Mouse (Mus musculus) T-helper 1 cell (primary cell): ENCODE measurements around the gene Hoxc11.

Source experiments
- in situ Hi-C: fragments of 300-600 bp; cut with MboI, MseI; formaldehyde crosslinking; loops from one replicate; pipeline ENCODE4 v1.15.1; 2025; ENCODE audit warnings: high pct_unique_total_duplicates

Gene Hoxc11

GRCm38 (mm10) chr15:102936279-102936972, 17.8 kb upstream of the Hoxc11 start, which contains the start of gene Hoxc12:
Gene Hoxc12 (plus strand): TSS chr15:102936757.
- in situ Hi-C loops = no loop called here

- in situ Hi-C loops = no loop called here
These were observed 17.1 kb upstream of the Hoxc11 start for GRCm38 (mm10) chr15:102937036-102937666.

GRCm38 (mm10) chr15:102939256-102940155, 14.7 kb upstream of the Hoxc11 start:
- in situ Hi-C loops = no loop called here

DNA sequence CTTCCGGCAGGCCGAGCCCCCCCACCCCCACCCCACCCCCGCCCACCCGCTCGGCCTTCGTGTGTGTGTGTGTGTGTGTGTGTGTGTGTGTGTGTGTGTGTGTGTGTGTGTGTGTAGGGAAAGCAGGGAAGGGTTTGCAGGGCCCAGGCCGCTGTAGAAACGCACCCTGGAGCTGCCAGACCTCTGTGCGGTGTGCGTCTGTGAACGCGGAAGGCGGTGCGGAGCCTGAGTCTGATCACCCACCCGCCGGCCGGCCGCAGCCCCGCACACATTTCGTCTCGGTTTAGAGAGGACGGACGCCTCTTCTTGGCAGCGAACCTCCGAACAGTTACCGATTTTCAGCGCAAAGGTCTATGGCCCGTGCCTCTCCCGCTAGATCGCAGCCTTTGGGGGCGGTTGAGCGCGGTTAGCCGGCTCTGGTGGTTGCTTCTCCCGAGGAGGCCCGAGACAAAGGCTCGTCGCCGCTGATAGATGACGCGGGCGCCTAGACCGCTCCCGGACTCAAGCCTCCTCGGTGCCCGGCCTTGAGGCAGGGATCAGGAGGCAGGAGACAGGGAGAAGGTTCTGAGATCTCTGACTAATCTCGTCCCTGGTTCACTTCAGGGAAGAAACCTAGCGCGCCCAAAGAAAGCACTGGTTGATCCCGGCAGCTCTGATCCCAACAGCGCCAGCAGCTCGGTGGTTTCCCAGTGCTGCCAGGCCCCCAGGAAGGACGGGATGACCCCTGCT, 11.3 kb upstream of the Hoxc11 start:
- in situ Hi-C loops = no loop called here

- in situ Hi-C loops = no loop called here
These were observed 10.8 kb upstream of the Hoxc11 start for GRCm38 (mm10) chr15:102943468-102943813.

GRCm38 (mm10) chr15:102945185-102946077, 8.8 kb upstream of the Hoxc11 start:
- in situ Hi-C loops = no loop called here

DNA sequence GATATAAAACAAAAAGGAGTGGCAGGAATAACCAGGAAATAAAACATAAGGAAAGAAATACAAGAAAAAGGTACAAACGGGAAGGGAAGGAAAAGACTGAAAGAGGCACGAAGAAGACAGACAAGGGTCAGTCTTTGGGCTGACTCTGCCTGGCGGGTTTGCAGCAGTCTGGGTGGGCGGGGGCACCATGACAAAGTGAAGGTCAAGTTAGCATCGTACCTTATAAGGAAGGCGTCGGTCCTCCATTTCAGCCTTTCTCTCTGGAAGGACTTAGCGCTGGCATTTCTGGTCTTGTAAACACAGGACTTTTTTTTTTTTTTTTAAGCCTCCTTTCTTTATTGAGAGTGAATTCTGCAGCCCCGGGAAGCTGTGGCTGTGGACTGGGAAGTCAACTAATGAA, 7.0 kb upstream of the Hoxc11 start:
- in situ Hi-C loops = no loop called here

DNA sequence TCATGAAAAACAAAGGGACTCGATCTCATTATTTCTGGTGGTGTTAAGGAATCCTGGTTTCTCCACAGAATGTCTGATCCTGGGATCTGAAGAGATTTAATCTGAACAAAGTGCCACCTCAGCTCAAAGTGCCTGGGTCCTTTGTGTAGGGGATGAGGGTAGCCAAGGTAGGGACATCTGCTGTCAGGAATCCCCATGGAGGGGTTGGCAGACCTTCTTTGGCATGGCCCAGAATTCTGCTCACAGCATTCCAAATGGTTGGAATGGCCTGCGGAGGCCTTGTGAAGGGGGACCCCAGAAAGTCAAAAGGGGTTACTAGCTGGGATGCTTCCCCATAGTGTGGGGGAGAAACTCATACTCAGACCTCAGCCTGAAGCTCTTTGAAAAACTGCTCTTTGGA, 5.4 kb upstream of the Hoxc11 start:
- in situ Hi-C loops = no loop called here

DNA sequence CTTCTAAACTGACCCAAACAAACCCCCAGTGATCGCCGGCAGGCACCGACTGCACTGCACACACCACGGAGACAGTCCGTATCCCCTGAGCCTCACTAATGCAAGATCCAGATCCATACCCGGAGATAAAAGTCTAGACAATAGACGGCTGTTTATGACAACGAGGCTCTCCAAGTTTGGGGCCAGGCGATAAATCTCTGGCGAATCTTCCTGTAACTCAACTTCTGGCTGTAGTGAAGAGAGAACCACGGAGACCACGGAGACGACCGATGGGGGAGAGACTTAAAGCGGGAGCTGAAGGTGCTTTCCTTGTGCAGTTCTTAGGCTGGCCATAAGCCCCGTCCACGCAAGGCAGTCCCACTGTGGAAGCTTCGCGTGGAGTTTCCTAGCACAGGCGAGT, 4.5 kb upstream of the Hoxc11 start:
- in situ Hi-C loops = no loop called here

- in situ Hi-C loops = no loop called here
These were observed 3.4 kb upstream of the Hoxc11 start for GRCm38 (mm10) chr15:102950877-102951276.

- in situ Hi-C loops = no loop called here
These were observed 666 bp upstream of the Hoxc11 start for GRCm38 (mm10) chr15:102953561-102953960.

DNA sequence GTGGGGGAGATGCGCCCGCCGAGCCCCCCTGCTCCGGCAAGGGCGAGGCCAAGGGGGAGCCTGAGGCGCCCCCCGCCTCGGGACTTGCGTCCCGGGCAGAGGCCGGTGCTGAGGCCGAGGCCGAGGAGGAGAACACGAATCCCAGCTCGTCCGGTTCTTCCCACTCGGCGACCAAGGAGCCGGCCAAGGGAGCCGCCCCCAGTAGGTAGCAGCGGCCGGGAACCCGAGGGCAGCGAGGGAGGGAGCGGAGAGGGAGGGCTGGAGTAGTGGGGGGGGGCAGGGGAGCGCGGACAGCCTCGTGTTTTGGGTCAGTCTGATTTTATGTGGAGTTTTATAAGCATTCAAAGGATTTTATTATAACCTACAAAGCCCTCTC, 768 bp downstream of the Hoxc11 start:
- in situ Hi-C loops = no loop called here

DNA sequence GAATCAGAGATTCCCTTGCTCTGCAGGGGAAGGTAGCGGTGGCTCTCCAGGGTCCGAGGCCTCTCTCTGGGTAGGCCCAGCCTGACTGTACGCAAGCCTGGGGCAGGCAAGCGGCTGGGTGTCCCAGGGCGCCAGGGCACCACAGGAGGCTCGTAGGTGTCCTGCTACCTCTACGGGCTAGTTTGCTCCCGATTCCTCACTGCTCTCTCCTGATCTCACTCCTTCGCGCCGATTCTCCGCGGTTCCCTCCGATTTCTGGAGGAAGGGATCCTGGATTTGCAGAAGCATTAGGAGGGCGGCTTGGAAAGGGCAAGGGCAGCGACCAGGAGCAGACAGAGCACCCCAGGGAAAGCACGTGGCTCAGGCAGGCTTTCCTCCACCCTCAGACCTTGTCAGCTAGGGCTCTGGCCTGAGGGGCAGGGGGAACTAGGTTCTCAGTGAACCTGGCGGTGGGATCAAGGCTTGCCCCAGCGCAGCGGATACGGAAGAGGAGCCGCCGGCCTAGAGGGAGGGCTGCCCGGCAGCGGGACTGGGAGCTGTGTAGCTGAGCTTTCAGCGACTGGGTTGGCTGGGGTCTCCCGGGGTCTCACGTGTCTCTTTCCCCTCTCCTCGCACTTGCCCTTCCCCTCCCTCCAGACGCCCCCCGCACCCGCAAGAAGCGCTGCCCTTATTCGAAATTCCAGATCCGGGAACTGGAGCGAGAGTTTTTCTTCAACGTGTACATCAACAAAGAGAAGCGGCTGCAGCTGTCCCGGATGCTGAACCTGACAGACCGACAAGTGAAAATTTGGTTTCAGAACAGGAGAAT, 1.8 kb downstream of the Hoxc11 start:
- in situ Hi-C loops = no loop called here

DNA sequence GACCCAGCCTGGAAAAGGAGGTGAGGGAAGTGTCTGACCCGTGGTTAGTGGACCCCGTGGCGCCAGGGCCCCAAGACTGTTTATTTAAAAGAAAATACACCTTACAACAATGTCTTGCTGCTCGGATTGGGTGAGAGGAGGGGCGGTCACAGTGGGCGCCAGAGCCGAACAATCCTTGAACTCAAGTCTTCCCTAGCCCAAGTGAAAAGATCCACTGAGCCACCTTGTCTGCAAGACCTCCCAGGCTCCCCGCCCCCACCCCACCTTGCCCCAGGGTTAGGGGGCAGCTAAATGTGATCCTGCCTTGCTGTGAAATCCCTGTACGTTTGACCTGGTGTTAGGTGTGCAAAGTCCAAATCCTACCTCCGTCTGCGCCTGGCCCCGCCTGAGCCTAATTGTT, 2.7 kb downstream of the Hoxc11 start:
- in situ Hi-C loops = no loop called here

- in situ Hi-C loops = no loop called here
These were observed 5.5 kb downstream of the Hoxc11 start for GRCm38 (mm10) chr15:102959663-102960191.

GRCm38 (mm10) chr15:102961728-102962127, 7.5 kb downstream of the Hoxc11 start:
- in situ Hi-C loops = no loop called here

DNA sequence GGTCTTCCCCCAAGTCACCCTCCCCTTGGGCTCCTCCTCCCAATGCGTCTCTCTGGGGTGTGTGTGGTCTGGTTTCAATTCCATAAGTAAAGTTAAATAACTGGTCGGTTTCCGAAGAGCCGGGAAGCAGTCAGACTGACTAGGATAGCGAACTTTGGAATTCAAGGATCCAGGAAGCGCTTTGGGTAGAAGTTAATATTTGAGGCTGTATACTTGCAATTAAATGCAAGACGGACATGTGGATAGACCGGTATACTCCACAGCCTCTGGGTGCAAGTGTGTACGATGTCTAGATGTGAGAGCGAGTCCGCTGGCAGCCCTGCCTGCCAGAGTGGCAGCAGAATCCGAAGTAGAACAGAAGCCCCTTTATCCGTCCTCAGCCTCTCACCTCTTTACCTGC, 8.3 kb downstream of the Hoxc11 start:
- in situ Hi-C loops = no loop called here

DNA sequence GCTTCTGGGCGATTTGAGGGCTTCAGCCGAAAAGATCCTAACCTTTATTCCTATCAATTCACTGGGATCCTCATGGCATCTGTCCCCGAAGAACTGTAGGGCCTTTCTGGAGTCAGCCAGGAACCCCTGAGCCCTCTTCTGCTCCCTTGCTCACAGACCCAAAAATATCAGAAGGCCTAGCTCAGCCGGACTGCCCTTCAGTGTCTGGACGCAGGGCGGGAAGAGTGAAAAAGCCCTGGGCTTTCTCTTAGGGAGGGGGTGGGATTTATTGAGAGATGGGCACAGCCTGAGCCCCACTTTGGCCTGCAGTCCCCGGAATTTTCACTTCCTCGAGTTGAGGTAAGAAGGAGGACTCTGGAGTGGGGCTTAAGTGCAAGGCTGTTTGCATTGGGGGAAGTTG, 9.0 kb downstream of the Hoxc11 start:
- in situ Hi-C loops = no loop called here

DNA sequence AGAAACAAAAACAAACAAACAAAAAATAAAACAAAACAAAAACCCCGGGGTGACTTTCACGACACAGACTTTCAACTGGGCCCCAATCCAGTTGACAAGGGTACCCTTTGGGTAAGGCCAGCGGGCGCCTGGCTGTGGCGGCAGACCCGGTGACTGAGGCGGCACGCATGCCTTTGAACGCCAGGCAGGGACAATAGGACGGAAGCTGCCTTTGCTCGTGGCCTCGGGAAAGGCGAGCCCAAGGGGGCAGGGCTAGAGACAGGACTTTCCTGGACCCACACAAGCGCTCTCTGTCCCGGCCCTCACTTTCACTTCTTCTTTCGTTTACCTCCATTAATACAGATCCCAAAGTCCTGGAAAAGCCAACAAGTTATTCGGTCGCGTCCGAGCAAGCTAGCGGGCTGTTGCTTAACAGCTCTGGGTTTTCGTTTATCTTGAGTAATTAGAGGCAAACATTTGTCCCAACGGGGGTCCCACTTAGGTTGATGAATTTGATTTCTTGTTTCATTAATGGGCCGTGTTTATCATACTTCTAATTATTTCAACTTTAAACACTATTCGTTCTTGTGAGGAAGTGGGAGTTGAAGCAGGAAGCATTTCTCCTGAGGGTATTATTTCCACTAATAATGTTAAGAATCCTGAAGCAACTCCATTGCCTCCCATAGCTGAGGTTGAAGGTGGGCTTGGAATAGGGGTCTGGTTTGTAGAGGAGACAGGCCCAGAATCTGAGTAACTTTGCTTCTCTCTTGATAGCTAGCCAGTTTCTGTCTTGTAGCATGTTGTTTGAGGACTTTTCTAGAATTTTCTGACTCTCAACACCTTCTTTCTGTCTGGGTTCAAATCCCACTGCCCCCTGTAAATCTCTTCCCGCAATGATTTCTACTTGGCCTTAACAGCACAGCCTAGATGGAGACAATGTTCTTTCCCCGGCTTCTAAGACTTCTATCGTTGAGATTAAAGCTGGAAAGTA, 9.7 kb downstream of the Hoxc11 start:
- in situ Hi-C loops = no loop called here
